Mouse (Mus musculus): ENCODE measurements around the gene Msmp. TPM values are rescaled to one million over a fixed set of nuclear protein-coding genes. Genes with fewer than 3 reads are reported as not detected.

The Msmp gene
- polyA plus RNA-seq, 1 experiment from 2014 or later = 2.1 TPM

GRCm38 (mm10) chr4:43587681-43588080, 3.4 kb upstream of the Msmp start:
- WGBS = 64% methylated on average over 7 of the region's 7 CpGs
- ATAC-seq = no peak

GRCm38 (mm10) chr4:43586411-43586810, 2.1 kb upstream of the Msmp start:
- H3K9ac ChIP-seq (replicated peaks) = no peak overlapping the region; the same call in 1 of the 2 replicates
- no peaks in the 10 kb centered on the region for H3K4me1 ChIP-seq (replicated peaks)
- H3K4me2 ChIP-seq (replicated peaks) = no peak overlapping the region
- H3K9me3 ChIP-seq = no peaks in the 10 kb centered on the region
- no peak overlapping the region for H3K4me3 ChIP-seq (replicated peaks)
- no peak overlapping the region for H3K27ac ChIP-seq
- H3K27me3 ChIP-seq = no peaks in the 10 kb centered on the region
- WGBS = 72% methylated on average over 8 of the region's 8 CpGs
- H3K36me3 ChIP-seq = peaks cover 36% of the 10 kb centered on the region
- ATAC-seq = peak; percentile 41

More at GRCm38 (mm10) chr4:43587681-43588080, 3.4 kb upstream of the Msmp start:
- Histone ChIP-seq H3K9ac (replicated peaks) (no peak overlapping the region), H3K27me3 (no peaks in the 10 kb centered on the region), H3K27ac (no peak overlapping the region), H3K4me3 (replicated peaks) (no peak overlapping the region), H3K36me3 (peaks cover 23% of the 10 kb centered on the region), H3K9me3 (no peaks in the 10 kb centered on the region), H3K4me2 (replicated peaks) (no peak overlapping the region), H3K4me1 (replicated peaks) (no peaks in the 10 kb centered on the region)

GRCm38 (mm10) chr4:43585682-43586081, 1.4 kb upstream of the Msmp start:
- H3K4me3 ChIP-seq (replicated peaks) = no peak overlapping the region
- no peaks in the 10 kb centered on the region for H3K4me1 ChIP-seq (replicated peaks)
- no peak for ATAC-seq
- no peak overlapping the region for H3K27ac ChIP-seq
- H3K4me2 ChIP-seq (replicated peaks) = no peak overlapping the region
- no peak overlapping the region for H3K9ac ChIP-seq (replicated peaks)
- H3K27me3 ChIP-seq = no peaks in the 10 kb centered on the region
- WGBS = 63% methylated on average over 10 of the region's 10 CpGs
- H3K36me3 ChIP-seq = peaks cover 42% of the 10 kb centered on the region
- H3K9me3 ChIP-seq = no peaks in the 10 kb centered on the region

GRCm38 (mm10) chr4:43583421-43583820, 873 bp downstream of the Msmp start:
- peaks cover 50% of the 10 kb centered on the region for H3K36me3 ChIP-seq
- H3K4me1 ChIP-seq (replicated peaks) = peaks cover 12% of the 10 kb centered on the region
- no peak overlapping the region for H3K27ac ChIP-seq
- H3K9ac ChIP-seq (replicated peaks) = no peak overlapping the region
- H3K4me2 ChIP-seq (replicated peaks) = no peak overlapping the region
- WGBS = 78% methylated on average over 7 of the region's 7 CpGs
- no peaks in the 10 kb centered on the region for H3K9me3 ChIP-seq
- H3K27me3 ChIP-seq = no peaks in the 10 kb centered on the region
- ATAC-seq = no peak
- H3K4me3 ChIP-seq (replicated peaks) = no peak overlapping the region

- no peak overlapping the region for H3K27ac ChIP-seq
- no peaks in the 10 kb centered on the region for H3K9me3 ChIP-seq
- H3K36me3 ChIP-seq = peaks cover 50% of the 10 kb centered on the region
- 93% methylated on average over 5 of the region's 5 CpGs for WGBS
- ATAC-seq = no peak
- H3K4me1 ChIP-seq (replicated peaks) = peaks cover 22% of the 10 kb centered on the region
- H3K9ac ChIP-seq (replicated peaks) = no peak overlapping the region
- H3K4me2 ChIP-seq (replicated peaks) = no peak overlapping the region
- no peak overlapping the region for H3K4me3 ChIP-seq (replicated peaks)
- H3K27me3 ChIP-seq = no peaks in the 10 kb centered on the region
These were observed 2.1 kb downstream of the Msmp start for GRCm38 (mm10) chr4:43582241-43582640.

GRCm38 (mm10) chr4:43581381-43581780, 2.9 kb downstream of the Msmp start:
- H3K9ac ChIP-seq (replicated peaks) = no peak overlapping the region
- no peak overlapping the region for H3K4me2 ChIP-seq (replicated peaks)
- H3K9me3 ChIP-seq = no peaks in the 10 kb centered on the region
- H3K4me1 ChIP-seq (replicated peaks) = peaks cover 30% of the 10 kb centered on the region
- peaks cover 50% of the 10 kb centered on the region for H3K36me3 ChIP-seq
- no peak for ATAC-seq
- 96% methylated on average over 12 of the region's 12 CpGs for WGBS
- H3K27ac ChIP-seq = no peak overlapping the region
- no peaks in the 10 kb centered on the region for H3K27me3 ChIP-seq
- no peak overlapping the region for H3K4me3 ChIP-seq (replicated peaks)

- peaks cover 50% of the 10 kb centered on the region for H3K36me3 ChIP-seq
- ATAC-seq = no peak
- no peak overlapping the region for H3K4me3 ChIP-seq (replicated peaks)
- no peak overlapping the region for H3K27ac ChIP-seq
- H3K27me3 ChIP-seq = no peaks in the 10 kb centered on the region
- 93% methylated on average over 5 of the region's 5 CpGs for WGBS
- H3K4me1 ChIP-seq (replicated peaks) = peaks cover 37% of the 10 kb centered on the region
- no peak overlapping the region for H3K9ac ChIP-seq (replicated peaks)
- H3K4me2 ChIP-seq (replicated peaks) = no peak overlapping the region
- no peaks in the 10 kb centered on the region for H3K9me3 ChIP-seq
These were observed 3.6 kb downstream of the Msmp start for GRCm38 (mm10) chr4:43580721-43581120.

GRCm38 (mm10) chr4:43579731-43580130, 4.6 kb downstream of the Msmp start:
- Histone ChIP-seq H3K4me3 (replicated peaks) (peak overlapping the region; percentile 93), H3K9ac (replicated peaks) (peak overlapping the region; percentile 91), H3K27me3 (no peaks in the 10 kb centered on the region), H3K36me3 (peaks cover 47% of the 10 kb centered on the region), H3K27ac (no peak overlapping the region), H3K9me3 (no peaks in the 10 kb centered on the region), H3K4me1 (replicated peaks) (peaks cover 47% of the 10 kb centered on the region), H3K4me2 (replicated peaks) (peak overlapping the region; percentile 84)
- no peak for ATAC-seq
- WGBS = 81% methylated on average over 6 of the region's 6 CpGs

GRCm38 (mm10) chr4:43579256-43579655, 5.0 kb downstream of the Msmp start:
- Histone ChIP-seq H3K9ac (replicated peaks) (peak overlapping the region; percentile 91), H3K36me3 (peaks cover 44% of the 10 kb centered on the region), H3K27me3 (no peaks in the 10 kb centered on the region), H3K4me2 (replicated peaks) (peak overlapping the region; percentile 84), H3K9me3 (no peaks in the 10 kb centered on the region), H3K4me1 (replicated peaks) (peaks cover 52% of the 10 kb centered on the region), H3K4me3 (replicated peaks) (peak overlapping the region; percentile 93), H3K27ac (peak overlapping the region; percentile 84)
- 5% methylated on average over 10 of the region's 10 CpGs for WGBS
- ATAC-seq = no peak

- Histone ChIP-seq H3K27me3 (no peaks in the 10 kb centered on the region), H3K9me3 (no peaks in the 10 kb centered on the region), H3K4me2 (replicated peaks) (peak within 1 kb of the TSS; percentile 84), H3K4me3 (replicated peaks) (peak within 1 kb of the TSS; percentile 93), H3K27ac (peak within 1 kb of the TSS; percentile 84), H3K36me3 (peaks cover 44% of the 10 kb centered on the region), H3K4me1 (replicated peaks) (peaks cover 54% of the 10 kb centered on the region), H3K9ac (replicated peaks) (peak within 1 kb of the TSS; percentile 91)
- ATAC-seq = peak; percentile 93
- under 1% methylated on average over 67 of the region's 76 CpGs for WGBS
These were observed 5.7 kb downstream of the Msmp start, which contains the start of the genes Rgp1 and Gba2 for GRCm38 (mm10) chr4:43578376-43579204. Gene Rgp1 (plus strand): TSS chr4:43578715. Gene Gba2 (minus strand): TSS chr4:43578873.

GRCm38 (mm10) chr4:43577237-43577881, 6.9 kb downstream of the Msmp start:
- Histone ChIP-seq H3K27ac (no peak overlapping the region), H3K9ac (replicated peaks) (peak overlapping the region; percentile 91), H3K4me1 (replicated peaks) (peaks cover 54% of the 10 kb centered on the region), H3K9me3 (no peaks in the 10 kb centered on the region), H3K4me3 (replicated peaks) (peak overlapping the region; percentile 93), H3K27me3 (no peaks in the 10 kb centered on the region), H3K36me3 (peaks cover 44% of the 10 kb centered on the region), H3K4me2 (replicated peaks) (peak overlapping the region; percentile 84)
- 61% methylated on average over 8 of the region's 8 CpGs for WGBS
- no peak for ATAC-seq

- 46% methylated on average over 2 of the region's 2 CpGs for WGBS
- peaks cover 54% of the 10 kb centered on the region for H3K4me1 ChIP-seq (replicated peaks)
- peak overlapping the region; percentile 29; the same call in 1 of the 2 replicates for H3K9ac ChIP-seq (replicated peaks)
- no peaks in the 10 kb centered on the region for H3K27me3 ChIP-seq
- H3K9me3 ChIP-seq = no peaks in the 10 kb centered on the region
- no peak for ATAC-seq
- H3K4me2 ChIP-seq (replicated peaks) = peak overlapping the region; percentile 84
- H3K4me3 ChIP-seq (replicated peaks) = peak overlapping the region; percentile 22
- no peak overlapping the region for H3K27ac ChIP-seq
- peaks cover 45% of the 10 kb centered on the region for H3K36me3 ChIP-seq
These were observed 8.9 kb downstream of the Msmp start for GRCm38 (mm10) chr4:43575356-43575755.

Measured in midbrain, embryonic 13.5 days (tissue).